Mouse (Mus musculus): ENCODE measurements around the gene Taar2. TPM values are rescaled to one million over a fixed set of nuclear protein-coding genes. Genes with fewer than 3 reads are reported as not detected.
A peak's percentile ranks its signal among the peaks of the same experiment; 100 is the strongest.

Taar2 gene
- not detected for total RNA-seq (2021)
- long read RNA-seq, experiment 1 = 0 reads
- long read RNA-seq, experiment 2 = 0 reads

DNA sequence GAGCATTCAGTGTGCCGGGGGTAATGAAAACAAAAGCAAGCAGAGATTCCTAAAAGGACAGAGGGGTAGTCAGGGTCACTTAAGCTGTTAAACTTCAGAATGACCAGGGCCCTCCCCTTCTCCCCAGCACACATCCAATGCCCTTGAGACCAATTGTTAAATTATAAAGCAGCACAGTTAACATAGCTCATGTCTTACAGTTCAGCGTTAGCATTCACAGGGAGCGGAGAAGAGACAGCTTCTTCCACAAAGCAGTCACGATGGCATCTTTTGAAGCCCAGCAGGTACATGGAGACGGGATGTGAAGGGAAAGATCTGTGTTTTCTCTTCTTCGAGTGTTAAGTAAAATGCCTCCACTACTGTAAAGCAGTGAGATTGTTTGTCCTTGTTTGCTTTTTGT is at the start of gene Taar2:
Gene Taar2, plus strand, starts transcription at position 261 of the 400 bp plus-strand sequence.
- no peak for DNase-seq

- DNase-seq = no peak
These were observed 45.4 kb upstream of the Taar2 start for GRCm38 (mm10) chr10:23892987-23893386.

DNA sequence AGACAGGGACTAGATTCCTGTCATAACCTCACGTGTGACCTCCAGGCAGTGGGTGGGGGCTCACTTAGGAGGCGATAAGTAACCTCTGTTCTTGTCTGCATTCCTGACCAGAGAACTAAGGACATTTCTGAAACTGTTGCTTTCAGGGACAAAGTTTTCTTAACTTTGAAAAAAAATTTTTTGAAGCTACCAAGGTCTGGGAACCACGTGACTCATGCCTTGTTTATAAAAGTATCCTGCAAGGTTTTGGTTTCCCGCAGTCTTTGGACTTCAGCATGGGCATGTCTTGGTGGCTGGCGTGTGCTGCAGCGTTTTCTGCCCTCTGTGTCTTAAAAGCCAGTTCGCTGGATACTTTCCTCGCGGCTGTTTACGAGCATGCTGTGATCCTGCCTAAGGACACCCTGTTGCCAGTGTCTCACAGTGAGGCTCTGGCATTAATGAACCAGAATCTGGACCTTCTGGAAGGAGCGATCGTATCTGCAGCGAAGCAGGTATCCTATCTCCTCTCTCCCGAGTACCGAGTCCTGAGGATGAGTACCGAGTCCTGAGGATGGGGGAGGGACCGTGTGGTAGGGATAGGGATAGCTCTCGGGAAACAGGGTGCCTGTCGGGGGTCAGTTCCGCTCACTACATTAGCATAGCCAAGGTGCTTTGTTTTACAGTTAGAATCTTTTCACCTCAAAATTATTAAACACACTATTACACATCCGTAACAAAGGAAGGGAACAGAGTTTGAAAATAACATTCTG is 43.6 kb upstream of the Taar2 start, which contains the start of gene Vnn1:
Gene Vnn1, plus strand, starts transcription at position 88 of the 749 bp plus-strand sequence.
- no peak for DNase-seq

GRCm38 (mm10) chr10:23895376-23895775 is 43.0 kb upstream of the Taar2 start:
- no peak for DNase-seq

DNA sequence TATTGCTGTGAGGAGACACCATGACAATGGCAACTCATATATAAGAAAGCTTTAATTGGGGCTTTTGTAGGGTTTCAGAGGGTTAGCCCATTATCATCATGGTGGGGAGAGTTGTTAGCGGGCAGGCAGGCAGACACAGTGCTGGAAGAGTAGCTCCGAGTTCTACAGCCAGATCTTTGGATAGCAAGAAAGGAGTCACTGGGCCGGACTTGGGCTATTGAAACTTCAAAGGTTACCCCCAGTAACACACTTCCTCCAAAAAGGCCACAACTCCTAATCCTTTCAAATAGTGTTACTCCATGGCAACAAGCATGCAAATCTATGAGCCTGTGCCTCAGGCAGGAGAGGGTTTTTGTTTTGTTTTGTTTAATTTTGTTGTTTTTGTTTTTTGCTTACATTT is 37.3 kb upstream of the Taar2 start:
- DNase-seq = no peak

DNA sequence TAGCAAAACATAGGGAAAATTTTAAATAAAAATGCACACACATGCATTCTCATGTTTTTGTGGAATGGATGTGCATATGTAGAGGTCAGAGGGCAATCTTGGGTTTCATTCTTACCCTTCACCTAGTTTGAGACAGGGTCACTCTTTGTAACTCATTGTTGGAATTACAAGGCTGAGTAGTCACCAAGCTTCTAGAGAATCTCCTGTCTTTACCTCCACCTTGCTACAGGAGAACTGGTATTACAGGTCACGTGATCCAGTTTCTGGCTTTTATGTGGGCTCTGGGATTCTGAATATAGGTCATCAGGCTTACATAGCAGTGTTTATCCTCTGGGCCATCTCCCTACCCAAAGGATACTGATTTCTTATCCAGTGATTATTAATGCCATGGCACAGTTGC is 32.7 kb upstream of the Taar2 start:
- no peak for DNase-seq

GRCm38 (mm10) chr10:23920056-23920455 is 18.3 kb upstream of the Taar2 start, which contains the start of gene Taar1:
Gene Taar1, plus strand, starts transcription at chr10:23920356.
- no peak for DNase-seq

DNA sequence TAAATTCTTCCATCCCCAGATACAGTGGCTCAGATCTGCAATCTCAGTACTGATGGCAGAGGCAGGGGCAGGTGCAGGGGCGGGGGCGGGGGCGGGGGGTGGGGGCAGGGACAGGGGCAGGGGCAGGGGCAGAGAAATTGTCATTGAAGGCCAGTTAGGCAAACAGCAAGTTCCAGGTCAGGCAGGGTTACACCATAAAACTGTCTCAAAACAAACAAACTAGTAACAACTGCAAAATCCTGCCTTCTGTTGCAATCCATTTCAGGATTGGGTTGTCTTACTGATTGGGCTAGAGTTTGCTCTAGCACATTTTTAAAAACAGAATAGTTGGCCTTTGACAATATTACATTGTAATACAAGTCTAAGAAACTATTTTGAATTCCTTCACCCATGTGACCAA is 15.9 kb upstream of the Taar2 start:
- DNase-seq = no peak

- DNase-seq = no peak
These were observed 14.4 kb upstream of the Taar2 start for GRCm38 (mm10) chr10:23923941-23924340.

DNA sequence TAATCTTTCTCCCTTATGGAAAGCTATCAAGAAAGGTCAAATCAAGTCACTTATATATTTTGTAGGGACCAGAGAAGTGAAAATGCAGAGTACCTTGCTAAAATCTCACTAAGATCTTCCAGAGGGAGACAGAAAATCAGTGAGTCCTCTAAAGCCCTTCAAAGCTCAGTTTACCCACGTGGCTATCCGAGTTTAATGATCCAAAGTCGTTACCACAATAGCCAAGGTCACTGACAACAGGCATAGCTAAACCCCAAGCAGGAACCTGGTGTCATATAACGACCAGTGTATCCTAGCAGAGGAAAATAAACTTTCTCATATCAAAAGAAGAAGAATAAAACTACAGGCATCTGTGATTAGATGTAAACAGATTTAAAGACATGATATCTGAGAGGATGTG is 759 bp upstream of the Taar2 start:
- DNase-seq = no peak

DNA sequence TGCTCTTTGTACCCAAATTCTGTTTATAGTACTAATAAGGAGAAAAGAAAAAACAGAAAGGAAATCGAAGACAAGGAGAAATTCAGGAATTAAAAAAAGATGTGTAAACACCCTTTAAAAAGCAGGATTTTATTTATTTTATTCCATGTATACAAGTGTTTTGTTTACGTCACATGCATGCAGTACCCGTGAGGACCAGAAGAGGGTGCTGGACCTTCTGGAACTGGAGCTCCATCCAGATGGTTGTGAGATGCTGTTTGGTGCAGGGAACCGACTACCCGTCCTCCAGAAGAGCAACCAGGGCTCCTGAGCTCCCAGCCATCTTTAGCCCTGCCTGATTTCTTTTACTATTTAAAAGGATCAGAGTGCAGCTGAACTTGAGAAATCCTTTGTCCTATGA is 4.1 kb downstream of the Taar2 start:
- DNase-seq = no peak

GRCm38 (mm10) chr10:23948026-23948425 is 9.7 kb downstream of the Taar2 start:
- no peak for DNase-seq

GRCm38 (mm10) chr10:23949508-23950005 is 11.2 kb downstream of the Taar2 start, which contains the start of gene Taar3:
Gene Taar3, plus strand, starts transcription at chr10:23949558.
- no peak for DNase-seq

DNA sequence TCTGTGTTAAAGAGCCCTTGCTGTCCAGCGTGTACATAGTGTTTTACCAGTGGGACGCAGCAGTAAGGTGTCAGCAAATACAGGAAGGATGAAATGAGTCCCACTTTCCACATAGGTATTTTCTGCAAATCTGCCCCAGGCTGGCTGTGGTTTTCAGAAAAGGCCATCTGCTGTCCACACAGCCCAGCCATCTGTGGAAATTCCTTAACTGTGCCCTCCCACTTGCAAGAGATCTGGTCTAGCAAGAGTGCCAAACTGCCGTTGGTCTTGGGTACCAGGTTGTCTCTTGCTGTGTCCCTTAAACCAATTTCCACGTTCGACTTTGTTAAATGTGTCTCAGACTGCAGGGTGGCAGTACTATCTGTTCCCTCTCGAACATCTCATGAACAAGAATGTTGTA is 13.3 kb downstream of the Taar2 start:
- DNase-seq = no peak

DNA sequence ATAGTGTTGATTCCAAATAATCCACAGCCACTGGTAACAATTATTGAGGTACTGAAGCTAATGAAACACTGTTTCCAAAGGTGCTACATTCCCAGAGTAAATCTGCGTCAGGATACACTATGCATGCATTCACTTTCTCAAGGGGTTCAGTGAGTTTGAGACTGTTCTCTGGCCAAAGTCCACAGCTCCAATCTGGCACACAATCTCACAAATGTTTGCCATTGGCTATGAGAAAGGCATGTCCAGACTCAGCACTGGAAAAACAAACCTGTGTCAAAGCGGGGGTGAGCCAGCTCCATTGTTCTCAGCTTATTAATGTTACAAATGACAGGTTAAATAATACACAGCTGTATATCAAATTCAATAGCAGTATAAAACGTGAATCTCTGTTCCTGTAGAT is 20.7 kb downstream of the Taar2 start:
- no peak for DNase-seq

- DNase-seq = no peak
These were observed 22.1 kb downstream of the Taar2 start, which contains the start of gene Taar4 for GRCm38 (mm10) chr10:23960444-23960915. Gene Taar4, plus strand, starts transcription at chr10:23960494.

DNA sequence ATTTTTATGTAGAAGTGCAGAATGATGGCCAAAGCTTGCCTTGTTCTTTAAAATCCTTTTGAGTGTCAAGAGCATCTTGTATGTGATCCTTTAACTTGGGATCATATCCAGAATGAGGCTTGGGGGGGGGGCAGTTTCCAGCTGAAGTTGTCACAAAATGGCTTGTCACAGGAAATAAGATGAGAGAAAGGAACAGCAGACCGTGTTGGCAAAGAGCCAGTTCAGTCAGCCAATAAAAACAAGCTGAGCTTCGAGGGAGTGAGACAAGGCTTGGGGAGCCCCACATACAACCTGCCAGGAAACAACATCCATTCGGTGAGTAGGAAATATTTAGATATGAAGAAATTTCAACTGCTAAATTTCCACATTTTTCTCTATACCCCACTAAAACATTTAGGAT is 25.1 kb downstream of the Taar2 start:
- no peak for DNase-seq

DNA sequence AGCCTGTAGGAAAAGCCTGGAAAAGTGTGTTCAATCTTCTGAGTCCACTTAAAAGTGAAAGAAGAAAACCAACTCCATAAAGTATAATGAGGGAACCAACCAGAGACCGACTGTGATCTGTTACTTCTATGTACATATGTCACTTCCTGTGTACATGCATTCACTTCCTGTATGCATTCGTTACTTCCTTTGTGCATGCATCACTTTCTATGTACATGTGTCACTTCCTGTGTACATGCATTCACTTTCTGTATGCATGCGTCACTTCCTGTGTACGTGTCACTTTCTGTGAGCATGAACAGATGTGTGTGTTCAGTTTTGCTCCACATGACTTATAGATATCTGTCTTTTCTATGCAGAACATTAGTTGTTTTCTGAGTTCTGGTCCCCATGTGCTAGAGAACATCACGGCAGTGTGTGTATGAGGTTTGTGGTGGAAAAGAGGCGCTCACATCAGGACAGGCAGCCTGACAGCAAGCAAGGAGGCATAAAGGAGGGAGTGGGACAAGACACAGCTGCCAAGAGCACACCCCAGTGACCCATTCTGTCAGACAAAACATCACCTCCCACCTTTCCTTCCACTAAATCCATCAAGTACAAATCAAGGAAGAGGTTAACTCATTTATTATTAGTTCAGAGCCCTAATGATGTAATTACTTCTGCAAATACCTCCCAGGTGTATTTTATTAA is 26.7 kb downstream of the Taar2 start:
- DNase-seq = no peak

DNA sequence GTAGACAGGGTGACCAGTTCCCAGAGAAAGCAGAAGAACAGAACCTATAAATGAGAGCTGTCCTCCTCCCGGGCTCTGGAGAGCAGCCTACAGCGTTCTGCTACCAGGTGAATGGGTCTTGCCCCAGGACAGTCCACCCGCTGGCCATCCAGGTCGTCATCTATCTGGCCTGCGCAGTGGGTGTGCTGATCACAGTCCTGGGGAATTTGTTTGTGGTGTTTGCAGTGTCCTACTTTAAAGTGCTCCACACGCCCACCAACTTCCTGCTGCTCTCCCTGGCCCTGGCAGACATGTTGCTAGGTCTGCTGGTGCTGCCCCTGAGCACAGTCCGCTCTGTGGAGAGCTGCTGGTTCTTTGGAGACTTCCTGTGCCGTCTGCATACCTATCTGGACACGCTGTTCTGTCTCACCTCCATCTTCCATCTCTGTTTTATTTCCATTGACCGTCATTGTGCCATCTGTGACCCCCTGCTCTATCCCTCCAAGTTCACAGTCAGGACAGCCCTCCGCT is 32.3 kb downstream of the Taar2 start, which contains the start of gene Taar5:
Gene Taar5, plus strand, starts transcription at position 51 of the 510 bp plus-strand sequence.
- no peak for DNase-seq

GRCm38 (mm10) chr10:23971256-23971655 is 32.9 kb downstream of the Taar2 start:
- no peak for DNase-seq

GRCm38 (mm10) chr10:23977958-23978357 is 39.6 kb downstream of the Taar2 start:
- no peak for DNase-seq

DNA sequence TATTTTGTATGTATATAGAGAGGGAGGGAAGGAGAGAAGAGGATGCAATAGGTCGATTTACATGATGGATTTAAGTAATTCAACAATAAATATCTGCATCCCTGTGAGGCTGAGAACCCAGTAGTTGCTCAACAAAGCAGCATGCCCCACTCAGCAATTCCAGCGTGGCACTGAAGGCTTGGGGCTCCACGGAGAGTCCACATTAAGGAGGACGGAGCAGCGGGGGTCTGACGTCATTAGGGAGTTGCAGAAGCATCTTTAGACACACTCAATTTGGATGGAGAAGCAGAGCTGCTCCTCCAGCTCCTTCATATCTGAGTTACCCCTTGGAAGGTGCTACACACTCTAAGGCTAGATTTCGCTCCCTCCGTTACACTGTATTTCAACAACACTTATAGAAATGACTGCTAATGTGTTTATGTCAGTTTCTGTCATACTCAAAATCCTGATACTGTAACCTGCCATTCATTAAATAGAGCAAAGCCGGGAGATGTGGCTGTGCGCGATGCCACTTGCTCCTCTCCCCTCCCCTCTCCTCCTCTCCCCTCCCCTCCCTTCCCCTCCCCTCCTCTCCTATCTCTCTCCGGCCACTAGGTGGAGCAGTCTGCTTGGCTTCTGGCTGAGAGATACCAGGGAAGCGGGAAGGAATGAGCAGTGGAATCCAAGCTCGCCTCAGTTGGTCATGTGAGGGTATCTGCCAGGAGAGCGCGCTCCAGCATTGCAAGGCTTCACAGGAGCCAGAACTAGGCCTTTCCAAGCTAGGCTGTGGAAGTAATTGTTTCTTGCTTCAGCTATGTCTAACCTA is 40.7 kb downstream of the Taar2 start:
- DNase-seq = peak; percentile 42

Data from gastrocnemius, postnatal 25 days (tissue).